Mouse (Mus musculus): ENCODE measurements around the gene Orc5.
A peak's percentile ranks its signal among the peaks of the same experiment; 100 is the strongest.

The Orc5 gene

GRCm38 (mm10) chr5:22550033-22550551 lies at the start of gene Orc5:
Orc5 (minus strand) TSS chr5:22550429.
- DNase-seq (ENCODE audit: low read depth) = peak; percentile 94

DNA sequence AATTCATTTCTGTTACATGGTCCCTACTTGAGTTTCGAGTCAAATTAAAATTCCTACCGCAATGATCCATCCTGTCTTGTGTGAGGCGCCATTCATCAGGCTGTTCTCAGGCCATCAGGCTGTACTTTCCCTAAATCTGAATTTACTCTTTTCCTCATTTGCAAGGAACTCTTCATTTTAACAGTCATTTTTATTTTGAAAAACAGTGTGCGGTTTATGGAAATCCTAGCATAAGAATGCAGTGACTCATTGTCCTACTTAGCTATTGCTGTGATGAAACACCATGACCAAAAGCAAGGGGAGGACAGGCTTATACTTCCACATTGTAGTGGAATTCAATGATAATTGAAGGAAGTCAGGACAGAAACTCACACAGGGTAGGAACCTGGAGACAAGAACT lies 46.8 kb upstream of the Orc5 start:
- DNase-seq (ENCODE audit: low read depth) = no peak

- no peak for DNase-seq (ENCODE audit: low read depth)
These were observed 39.2 kb upstream of the Orc5 start for GRCm38 (mm10) chr5:22589370-22589966.

DNA sequence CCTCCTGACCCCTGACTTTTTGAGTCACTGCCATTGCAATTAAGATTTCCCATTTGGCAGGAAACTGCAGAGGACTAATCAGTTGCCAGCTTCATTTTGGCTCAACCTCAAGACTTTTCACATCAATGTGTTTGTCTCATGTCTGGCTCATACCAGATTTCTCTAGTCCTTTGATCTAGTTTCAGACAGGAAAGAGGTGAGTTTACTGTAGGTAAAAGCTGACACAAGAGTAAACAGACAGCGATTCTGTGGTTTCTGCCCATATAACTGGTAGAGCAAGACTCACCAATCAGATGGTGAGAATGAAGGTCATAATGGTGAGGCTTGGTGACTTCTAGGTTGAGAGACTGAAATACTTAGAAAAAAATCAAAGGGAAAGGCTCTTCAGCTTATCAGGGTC lies 37.3 kb upstream of the Orc5 start:
- peak; percentile 2 for DNase-seq (ENCODE audit: low read depth)

- no peak for DNase-seq (ENCODE audit: low read depth)
These were observed 34.3 kb upstream of the Orc5 start for GRCm38 (mm10) chr5:22584556-22584955.

DNA sequence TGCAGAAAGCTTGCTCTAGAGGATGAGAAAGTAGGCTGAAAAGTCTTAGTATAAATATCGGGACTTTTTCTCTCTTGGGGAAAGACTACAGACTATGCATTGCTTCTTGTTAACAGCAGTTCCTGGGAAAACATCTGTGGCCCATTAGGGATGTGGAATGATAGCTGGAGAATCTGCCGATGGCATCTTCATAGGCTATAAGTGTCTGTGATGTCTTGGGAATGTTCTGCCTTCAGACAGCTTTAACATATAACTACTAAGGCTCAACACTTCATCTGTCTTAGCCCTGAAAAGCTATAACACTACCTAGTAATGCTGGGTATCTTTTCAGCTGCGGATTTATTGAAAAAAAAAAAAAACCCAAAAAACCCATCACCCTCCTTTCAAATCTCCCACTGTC lies 27.8 kb upstream of the Orc5 start:
- DNase-seq (ENCODE audit: low read depth) = no peak

DNA sequence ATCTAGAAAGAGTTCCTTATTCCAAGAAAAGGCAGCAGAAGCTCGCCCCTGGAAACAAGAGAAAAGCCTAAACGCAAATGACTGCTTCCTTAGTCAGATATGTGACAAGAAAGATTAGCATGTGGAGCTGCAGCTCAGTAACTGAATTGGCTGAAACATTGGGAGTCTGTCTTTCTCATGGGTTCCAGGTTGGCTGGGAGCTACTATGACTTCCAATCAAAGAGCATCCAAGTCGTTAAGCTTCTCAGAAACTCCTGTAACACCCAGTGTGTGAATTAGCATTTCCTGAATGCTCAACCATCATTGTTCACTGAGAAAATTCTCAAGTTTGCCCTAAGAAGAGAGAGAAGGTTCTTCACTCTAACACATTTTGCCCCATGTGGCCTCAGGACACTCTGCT lies 24.5 kb upstream of the Orc5 start:
- DNase-seq (ENCODE audit: low read depth) = no peak

DNA sequence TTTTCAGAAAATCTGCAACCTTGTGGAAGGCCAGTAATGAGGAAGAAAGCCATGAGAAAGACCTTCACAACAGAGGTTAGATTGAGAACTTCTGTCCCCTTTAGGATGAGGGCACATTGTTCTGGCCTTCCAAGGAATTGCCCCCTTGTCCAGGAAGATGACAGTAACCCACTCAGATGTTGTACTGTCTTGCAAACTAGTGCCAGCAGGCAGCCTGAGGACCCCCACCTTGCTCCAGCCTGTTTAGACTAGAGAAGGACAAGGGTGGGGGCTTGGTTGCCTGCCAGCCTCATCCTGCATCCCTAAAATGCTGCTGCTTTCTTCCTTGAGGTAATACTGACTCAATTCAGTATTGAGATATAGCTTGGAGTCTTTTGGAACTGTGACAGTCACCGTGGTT lies 23.9 kb upstream of the Orc5 start:
- no peak for DNase-seq (ENCODE audit: low read depth)

GRCm38 (mm10) chr5:22573696-22574095 lies 23.5 kb upstream of the Orc5 start:
- DNase-seq (ENCODE audit: low read depth) = no peak

DNA sequence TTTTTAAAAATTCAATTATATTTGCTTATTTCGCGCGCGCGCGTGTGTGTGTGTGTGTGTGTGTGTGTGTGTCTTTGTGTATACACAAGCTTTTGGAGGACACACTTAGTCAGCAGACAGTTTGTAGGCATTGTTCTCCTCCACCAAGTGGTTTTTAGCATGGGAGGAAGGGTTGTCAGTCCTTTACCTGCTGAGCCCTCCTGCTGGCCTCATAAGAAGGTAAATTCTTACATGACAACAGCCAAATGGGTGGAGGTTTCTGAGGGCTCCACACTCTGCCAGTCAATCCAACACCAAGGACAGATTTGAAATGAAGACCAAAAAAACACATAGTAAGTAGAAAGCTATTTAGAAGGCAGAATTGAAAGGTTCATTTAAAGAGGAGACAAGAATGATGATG lies 22.7 kb upstream of the Orc5 start:
- no peak for DNase-seq (ENCODE audit: low read depth)

DNA sequence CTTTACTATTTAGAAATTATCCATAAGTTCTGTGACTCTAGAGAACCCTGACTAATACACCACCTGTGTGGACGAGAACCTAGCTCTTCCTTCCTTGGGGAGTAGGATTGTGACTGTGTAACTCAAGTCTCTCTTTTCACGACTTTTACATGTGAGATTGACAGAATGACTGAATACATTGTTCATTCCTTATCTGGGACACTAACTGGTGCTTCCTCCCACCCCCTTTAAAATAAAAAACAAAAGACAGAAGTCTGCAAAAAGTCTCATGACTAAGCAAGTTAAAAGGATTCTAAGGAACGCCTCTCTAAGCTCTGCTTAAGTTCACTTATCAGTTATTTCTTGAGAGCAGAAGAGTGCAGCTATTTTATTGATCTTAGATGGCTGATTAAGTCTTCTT lies 22.2 kb upstream of the Orc5 start:
- DNase-seq (ENCODE audit: low read depth) = no peak

- no peak for DNase-seq (ENCODE audit: low read depth)
These were observed 15.5 kb upstream of the Orc5 start for GRCm38 (mm10) chr5:22565708-22566107.

DNA sequence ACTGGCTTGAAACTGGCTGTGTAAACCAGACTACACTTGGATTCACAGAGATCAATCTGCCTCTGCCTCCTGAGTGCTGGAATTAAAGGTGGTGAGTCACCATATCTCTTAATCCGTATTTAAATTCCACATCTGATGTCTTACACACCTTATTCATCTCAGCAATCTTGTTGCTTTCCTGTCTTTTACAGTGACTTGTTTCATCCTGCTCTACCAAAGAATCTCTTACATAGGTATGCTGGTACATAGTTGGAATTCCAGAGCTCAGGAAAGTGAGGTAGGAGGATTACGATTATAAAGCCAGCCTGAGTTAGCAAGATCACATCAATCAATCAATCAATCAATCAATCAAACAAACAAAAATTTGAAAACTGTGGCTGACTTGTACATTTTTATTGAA lies 9.6 kb upstream of the Orc5 start:
- no peak for DNase-seq (ENCODE audit: low read depth)

DNA sequence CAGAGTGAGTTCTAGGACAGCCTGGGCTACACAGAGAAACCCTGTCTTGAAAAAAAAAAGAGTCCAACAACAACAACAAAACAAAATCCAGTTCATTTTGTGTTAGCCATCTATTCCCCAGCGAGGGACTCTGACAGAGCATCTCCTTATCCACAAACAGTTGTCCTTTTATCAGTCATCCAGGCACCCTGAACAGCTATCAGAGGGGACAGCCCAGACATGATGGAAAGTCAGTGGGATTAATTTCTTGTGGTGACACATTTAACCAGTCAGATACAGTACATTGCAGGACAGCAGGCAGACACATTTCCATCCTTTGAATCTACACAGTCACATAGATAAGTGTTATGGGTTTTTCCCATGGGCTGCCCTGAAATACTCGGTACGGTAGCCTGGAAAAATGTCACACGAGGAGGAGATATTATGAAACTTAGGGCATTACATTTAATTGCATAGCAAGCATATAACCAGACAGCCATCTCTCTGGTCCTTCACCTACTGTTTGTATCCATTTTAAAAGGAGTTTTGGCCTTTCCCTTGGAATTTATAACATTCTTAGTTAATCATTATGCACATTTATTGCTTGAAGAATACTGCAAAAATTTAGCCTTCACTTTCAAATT lies 7.4 kb upstream of the Orc5 start:
- DNase-seq (ENCODE audit: low read depth) = no peak

DNA sequence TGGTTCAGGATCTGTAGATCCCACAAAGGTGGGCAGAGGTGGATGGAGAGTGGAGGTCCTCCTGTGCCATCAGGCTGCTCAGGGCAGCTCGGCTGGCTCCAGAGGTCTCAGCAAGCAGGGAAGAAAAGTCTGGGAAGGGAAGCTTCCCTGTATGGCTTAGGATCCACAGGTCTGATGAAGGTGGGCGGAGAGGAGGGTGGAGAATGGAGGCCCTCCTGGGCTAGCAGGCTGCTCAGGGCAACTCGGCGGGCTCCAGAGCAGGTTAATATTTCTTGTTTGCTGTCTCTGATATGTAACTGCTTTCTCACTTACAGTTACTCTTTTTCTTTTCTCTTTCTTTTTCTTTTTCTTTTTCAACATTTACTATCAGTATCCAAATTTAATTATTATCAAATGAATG lies 6.5 kb upstream of the Orc5 start:
- no peak for DNase-seq (ENCODE audit: low read depth)

- DNase-seq (ENCODE audit: low read depth) = no peak
These were observed 2.1 kb upstream of the Orc5 start for GRCm38 (mm10) chr5:22552233-22552765.

- DNase-seq (ENCODE audit: low read depth) = no peak
These were observed 730 bp downstream of the Orc5 start for GRCm38 (mm10) chr5:22549366-22550032.

DNA sequence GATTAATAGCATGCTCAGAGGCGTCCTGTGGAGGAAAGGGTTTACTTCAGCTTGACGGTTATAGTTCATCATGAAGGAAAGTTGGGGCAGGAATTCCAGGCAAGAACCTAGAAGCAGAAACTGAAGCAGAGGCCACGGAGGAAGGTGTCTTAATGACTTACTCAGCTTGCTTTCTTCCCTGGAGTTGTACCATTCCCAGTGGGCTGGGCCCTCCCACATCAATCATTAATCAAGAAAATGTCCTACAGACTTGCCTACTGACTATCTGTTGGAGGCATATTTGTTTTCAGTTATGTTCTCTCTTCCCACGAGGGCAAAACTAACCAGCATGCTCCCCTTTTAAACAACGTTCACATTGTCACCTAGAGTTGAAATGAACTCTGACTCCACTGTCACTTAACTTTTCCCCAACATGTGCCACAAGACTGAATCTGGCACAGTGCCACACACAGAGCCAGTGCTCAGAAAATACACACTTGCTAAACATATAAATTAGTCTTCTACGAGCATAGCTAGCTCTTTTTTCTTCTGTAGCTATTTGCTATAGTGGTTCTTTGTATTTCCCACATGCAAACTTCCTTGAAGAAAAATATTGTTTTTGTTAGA lies 1.6 kb downstream of the Orc5 start:
- DNase-seq (ENCODE audit: low read depth) = peak; percentile 12

- no peak for DNase-seq (ENCODE audit: low read depth)
These were observed 3.7 kb downstream of the Orc5 start for GRCm38 (mm10) chr5:22546536-22546935.

- DNase-seq (ENCODE audit: low read depth) = no peak
These were observed 4.9 kb downstream of the Orc5 start for GRCm38 (mm10) chr5:22545305-22545704.

DNA sequence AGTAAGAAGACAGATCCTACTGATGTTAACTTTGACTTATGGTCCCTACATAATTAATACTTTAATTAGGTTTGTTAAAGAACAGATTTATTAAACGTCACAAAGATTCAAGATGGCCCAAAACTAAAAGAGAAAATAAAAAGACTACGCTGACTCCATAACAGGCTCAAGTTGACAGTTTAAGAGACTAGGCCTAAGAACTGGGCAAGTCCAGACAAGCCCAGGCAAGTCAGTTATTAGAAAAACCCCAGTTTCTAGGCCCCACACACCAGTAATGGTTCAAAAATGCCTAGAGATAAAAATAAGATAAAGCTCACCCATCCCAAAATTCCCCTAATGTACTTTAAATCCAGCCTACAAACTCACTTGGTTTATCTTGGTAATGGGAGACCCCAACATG lies 7.6 kb downstream of the Orc5 start:
- no peak for DNase-seq (ENCODE audit: low read depth)

DNA sequence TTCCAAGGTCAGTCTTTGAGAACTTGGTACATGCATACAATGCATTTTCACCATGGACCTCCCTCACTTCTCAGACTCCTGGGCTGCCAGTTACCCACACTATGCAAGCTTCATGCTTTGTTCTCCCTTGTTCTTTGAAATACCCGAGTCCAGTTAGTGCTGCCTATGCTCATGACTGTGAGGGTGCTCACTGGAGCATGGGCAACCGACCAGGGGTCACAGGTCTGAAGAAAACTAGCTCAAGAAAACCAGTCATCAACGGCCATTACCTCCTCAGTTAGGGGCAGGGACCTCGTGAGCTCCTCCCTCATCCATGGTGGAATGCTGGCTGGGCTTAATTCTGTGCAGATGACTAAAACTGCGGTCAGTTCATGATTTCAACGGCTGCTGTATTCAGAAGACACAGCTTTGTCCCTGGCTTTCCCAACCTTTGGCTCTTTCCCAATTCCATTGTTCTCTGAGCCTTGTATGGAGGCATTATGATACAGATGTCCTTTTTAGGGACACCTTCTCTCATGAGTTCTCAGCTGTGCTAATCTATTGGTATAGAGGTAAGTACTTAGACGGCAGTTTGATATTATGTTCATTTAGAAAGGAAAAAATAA lies 11.1 kb downstream of the Orc5 start:
- DNase-seq (ENCODE audit: low read depth) = no peak
